Mouse (Mus musculus): Measurements from ENCODE around the gene Clec2g. TPM values are rescaled to one million over a fixed set of nuclear protein-coding genes. Genes with fewer than 3 reads are reported as not detected.
"Not testable (repeated sequence)": the region's sequence is repeated elsewhere in the genome, so short reads cannot be mapped to it uniquely, and the experiment has no call there.

Clec2g gene
- polyA plus RNA-seq, 1 experiment from 2014 or later: not detected

DNA sequence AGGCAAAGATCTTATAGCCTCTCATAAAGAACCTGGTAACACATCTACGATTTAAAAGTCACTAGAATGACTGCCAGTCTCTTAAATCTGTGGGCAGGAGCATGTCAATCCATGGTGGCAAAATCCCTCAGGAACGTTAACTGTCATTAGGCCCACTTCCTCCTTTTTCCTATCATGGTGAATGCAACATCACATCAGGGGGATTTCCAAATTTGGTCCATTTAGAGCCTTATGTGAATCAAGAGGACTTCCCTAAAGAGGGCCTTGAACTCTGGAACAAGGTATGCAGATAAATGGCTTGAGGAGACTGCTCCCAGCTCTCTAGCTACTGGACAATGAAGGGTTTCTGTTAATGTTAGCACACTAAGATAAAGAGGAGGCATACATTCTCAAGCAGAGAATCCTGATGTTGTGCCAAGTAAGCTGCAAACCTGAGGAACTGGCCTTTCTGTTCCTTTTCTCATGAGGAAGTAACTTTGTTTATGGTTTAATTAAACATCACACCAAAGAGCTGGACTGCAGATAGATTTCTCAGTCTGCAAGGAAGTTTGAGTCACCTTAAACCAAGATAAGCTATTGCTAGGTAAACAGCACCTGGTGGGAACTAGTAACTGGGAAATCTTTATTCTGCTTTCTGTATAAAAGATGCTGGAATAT, 20.5 kb upstream of the Clec2g start:
- TF ChIP-seq EP300 (IDR thresholded peaks at IDR 0.05): no peak
- TF ChIP-seq CTCF (IDR thresholded peaks at IDR 0.05): no peak
- DNase-seq (ENCODE audit: low spot score) (peak; percentile 44), ATAC-seq (0 out of 2 replicates have a peak, but pooled peaks have one; percentile 21)
- no peak overlapping the region for H3K4me3 ChIP-seq (ENCODE audit: low read depth, low read length)
- no peak overlapping the region for H3K9ac ChIP-seq (replicated peaks; ENCODE audit: low read depth)
- H3K9me3 ChIP-seq (ENCODE audit: low read length): no peaks in the 10 kb centered on the region
- H3K4me2 ChIP-seq (replicated peaks; ENCODE audit: low read depth, low read length): no peak overlapping the region
- no peaks in the 10 kb centered on the region for H3K36me3 ChIP-seq (ENCODE audit: insufficient read depth, low read length)
- H3K27me3 ChIP-seq (replicated peaks; ENCODE audit: insufficient read depth, low read length): no peaks in the 10 kb centered on the region
- H3K4me1 ChIP-seq (ENCODE audit: insufficient read depth, low read depth, low read length): peaks cover 2% of the 10 kb centered on the region; the same call in 1 of the 2 replicates
- H3K27ac ChIP-seq (ENCODE audit: low read length): no peak overlapping the region
- 58% methylated on average over 2 of the region's 2 CpGs for WGBS

DNA sequence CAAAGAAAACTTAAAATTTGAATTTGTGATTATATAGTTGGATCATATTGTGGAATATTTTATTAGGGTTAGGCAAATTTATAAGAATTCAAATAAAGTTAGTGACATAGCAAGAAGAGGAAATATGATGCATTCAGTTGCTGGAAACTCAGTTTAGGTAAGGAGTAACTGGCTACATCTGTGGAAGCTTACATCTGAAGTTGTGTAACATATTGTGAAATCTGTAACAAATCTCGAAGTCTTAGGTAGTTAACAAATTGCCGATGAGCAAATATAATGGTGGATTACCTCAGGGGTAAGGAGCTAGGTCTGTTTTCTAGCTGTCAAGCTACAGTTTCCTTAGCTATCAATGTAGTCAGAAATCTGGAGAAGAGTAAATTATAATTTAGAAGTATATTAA, 16.9 kb upstream of the Clec2g start:
- DNase-seq (ENCODE audit: low spot score): no peak
- Histone ChIP-seq H3K27ac (ENCODE audit: low read length) (no peak overlapping the region), H3K27me3 (replicated peaks; ENCODE audit: insufficient read depth, low read length) (no peaks in the 10 kb centered on the region), H3K4me2 (replicated peaks; ENCODE audit: low read depth, low read length) (no peak overlapping the region), H3K4me3 (ENCODE audit: low read depth, low read length) (no peak overlapping the region), H3K4me1 (ENCODE audit: insufficient read depth, low read depth, low read length) (peaks cover 2% of the 10 kb centered on the region; the same call in 1 of the 2 replicates), H3K36me3 (ENCODE audit: insufficient read depth, low read length) (no peaks in the 10 kb centered on the region), H3K9me3 (ENCODE audit: low read length) (no peaks in the 10 kb centered on the region), H3K9ac (replicated peaks; ENCODE audit: low read depth) (no peak overlapping the region)
- ATAC-seq: no peak
- TF ChIP-seq CTCF (IDR thresholded peaks at IDR 0.05): no peak
- no peak for TF ChIP-seq EP300 (IDR thresholded peaks at IDR 0.05)
- 77% methylated on average over 2 of the region's 2 CpGs for WGBS

DNA sequence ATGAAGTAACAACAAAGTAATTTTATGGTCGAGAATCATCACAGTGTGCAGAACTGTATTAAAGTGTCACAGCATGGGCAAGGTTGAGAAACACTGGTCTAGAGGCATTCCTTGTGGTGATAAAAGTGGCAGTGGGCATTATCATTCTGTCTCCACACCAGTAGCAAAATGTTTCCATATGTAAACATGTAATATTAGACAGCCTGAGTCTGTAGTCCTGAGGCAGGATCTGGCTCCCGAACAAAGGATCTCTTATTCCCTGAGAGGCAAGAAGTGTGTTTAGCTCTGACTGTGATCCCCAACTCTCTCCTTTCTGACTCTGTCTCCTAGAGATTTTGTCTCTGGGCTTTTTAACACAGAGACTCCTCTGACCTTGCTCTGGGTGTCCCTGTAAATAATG, 1.1 kb upstream of the Clec2g start:
- H3K27ac ChIP-seq (ENCODE audit: low read length): no peak overlapping the region
- no peak for ATAC-seq

DNA sequence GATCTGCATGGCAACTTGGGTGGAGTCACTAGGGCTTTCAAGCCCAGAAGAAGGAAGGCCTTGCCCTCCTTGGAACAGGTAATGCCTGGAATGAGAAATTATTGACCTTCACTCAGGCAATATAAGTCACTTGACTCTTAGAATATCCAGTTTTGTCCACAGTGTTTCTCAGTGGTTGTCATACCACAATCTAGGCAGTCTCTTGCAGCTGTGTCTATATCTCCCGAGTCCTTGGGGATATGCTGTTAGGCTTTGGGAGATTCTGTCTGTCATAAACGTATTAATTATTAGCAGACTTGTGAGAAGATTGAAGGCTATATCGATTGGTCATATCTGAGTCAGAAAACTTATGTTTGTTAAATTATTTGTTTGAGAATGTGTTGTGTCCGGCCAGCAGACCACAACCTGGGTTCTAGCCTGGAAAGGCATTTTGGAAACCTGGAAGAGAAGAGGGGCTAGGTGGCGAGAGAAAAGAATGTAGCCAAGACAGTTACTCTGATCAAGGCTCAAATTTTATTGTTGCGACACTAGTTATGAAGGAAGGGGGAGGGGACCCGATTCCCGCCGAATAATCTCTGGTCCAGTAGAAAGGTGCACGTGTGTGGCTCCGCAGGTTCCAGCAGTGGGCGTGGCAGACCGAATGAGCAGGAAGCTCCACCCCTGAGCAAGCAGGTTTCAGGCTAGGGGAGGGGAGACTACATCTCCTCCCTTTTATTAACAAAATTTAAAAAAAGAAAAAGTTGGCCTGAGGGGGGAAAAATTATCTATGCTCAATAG, 1.9 kb downstream of the Clec2g start:
- ATAC-seq; H3K27me3 ChIP-seq (replicated peaks; ENCODE audit: insufficient read depth, low read length); H3K4me1 ChIP-seq (ENCODE audit: insufficient read depth, low read depth, low read length); H3K36me3 ChIP-seq (ENCODE audit: insufficient read depth, low read length); H3K9ac ChIP-seq (replicated peaks; ENCODE audit: low read depth); H3K4me2 ChIP-seq (replicated peaks; ENCODE audit: low read depth, low read length); H3K4me3 ChIP-seq (ENCODE audit: low read depth, low read length); H3K27ac ChIP-seq (ENCODE audit: low read length); H3K9me3 ChIP-seq (ENCODE audit: low read length); DNase-seq (ENCODE audit: low spot score): not testable (repeated sequence)
- 86% methylated on average over 4 of the region's 13 CpGs for WGBS

More for the DNA sequence above, 1.1 kb upstream of the Clec2g start:
- Histone ChIP-seq H3K4me1 (ENCODE audit: insufficient read depth, low read depth, low read length) (no peaks in the 10 kb centered on the region), H3K36me3 (ENCODE audit: insufficient read depth, low read length) (no peaks in the 10 kb centered on the region), H3K27me3 (replicated peaks; ENCODE audit: insufficient read depth, low read length) (no peaks in the 10 kb centered on the region), H3K9me3 (ENCODE audit: low read length) (no peaks in the 10 kb centered on the region), H3K4me2 (replicated peaks; ENCODE audit: low read depth, low read length) (no peak overlapping the region), H3K4me3 (ENCODE audit: low read depth, low read length) (no peak overlapping the region), H3K9ac (replicated peaks; ENCODE audit: low read depth) (no peak overlapping the region)
- no peak for TF ChIP-seq CTCF (IDR thresholded peaks at IDR 0.05)
- no peak for TF ChIP-seq EP300 (IDR thresholded peaks at IDR 0.05)
- WGBS: 23% methylated on average over 2 of the region's 2 CpGs
- no peak for DNase-seq (ENCODE audit: low spot score)

DNA sequence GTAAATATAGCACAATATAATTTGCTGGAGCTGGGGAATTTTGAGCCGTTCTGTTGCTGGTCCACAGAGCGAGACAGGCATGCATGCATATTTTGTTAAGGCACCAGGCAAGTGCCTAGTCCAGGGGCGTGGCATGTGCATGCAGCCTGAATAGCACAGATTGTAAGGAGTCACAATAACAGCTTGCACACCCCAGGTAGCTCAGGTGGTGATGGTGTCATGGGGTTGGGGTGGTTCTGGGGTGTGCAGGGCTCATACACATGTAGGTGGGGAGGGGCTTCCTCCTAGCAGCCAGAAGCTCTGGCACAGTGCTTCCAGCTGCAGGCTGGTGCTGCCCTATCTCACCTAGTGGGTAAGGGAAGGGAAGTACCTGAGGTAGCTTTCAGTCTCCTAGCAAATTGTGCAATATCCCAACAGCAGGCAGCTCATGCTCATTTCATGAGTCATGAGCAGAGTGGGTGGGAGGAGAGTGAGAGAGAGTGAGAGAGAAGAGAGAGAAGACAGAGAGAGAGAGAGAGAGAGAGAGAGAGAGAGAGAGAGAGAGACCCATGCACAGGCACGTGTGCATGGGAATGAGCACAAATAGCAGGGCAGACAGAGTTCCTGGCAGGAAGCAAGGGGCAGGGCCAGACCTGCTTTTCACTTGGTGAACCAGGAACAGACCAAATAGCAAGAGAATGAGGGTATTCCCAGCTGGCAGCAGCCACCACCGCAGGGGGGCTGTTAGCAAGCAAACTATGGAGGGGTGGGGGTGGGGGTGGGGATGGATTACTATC, 7.7 kb downstream of the Clec2g start:
- no peak for ATAC-seq
- no peaks in the 10 kb centered on the region for H3K9me3 ChIP-seq (ENCODE audit: low read length)
- DNase-seq (ENCODE audit: low spot score): no peak
- no peaks in the 10 kb centered on the region for H3K36me3 ChIP-seq (ENCODE audit: insufficient read depth, low read length)
- H3K27me3 ChIP-seq (replicated peaks; ENCODE audit: insufficient read depth, low read length): no peaks in the 10 kb centered on the region
- H3K4me1 ChIP-seq (ENCODE audit: insufficient read depth, low read depth, low read length): no peaks in the 10 kb centered on the region
- no peak overlapping the region for H3K9ac ChIP-seq (replicated peaks; ENCODE audit: low read depth)
- no peak overlapping the region for H3K27ac ChIP-seq (ENCODE audit: low read length)
- no peak for TF ChIP-seq CTCF (IDR thresholded peaks at IDR 0.05)
- no peak for TF ChIP-seq EP300 (IDR thresholded peaks at IDR 0.05)
- H3K4me3 ChIP-seq (ENCODE audit: low read depth, low read length): no peak overlapping the region
- WGBS: 76% methylated on average over 5 of the region's 5 CpGs
- no peak overlapping the region for H3K4me2 ChIP-seq (replicated peaks; ENCODE audit: low read depth, low read length)

DNA sequence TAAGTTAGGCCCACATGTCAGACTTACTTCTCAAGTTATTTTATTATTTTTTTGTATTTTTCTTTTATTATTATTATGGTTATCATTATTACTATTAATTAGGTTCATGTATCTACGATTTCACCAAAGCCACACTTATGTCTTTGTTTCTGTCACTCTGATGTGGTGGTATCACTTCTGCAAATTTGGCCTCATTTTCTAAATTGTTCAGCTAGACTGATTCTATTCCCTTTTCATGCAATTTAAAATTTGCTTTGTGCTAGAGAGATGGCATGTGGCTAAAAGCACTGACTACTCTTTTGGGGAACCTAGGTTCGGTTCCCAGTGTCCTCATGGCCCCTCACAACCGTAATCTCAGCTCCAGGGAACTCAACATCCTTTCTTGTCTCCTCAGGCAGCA, 11.4 kb downstream of the Clec2g start:
- Histone ChIP-seq H3K4me1 (ENCODE audit: insufficient read depth, low read depth, low read length) (no peaks in the 10 kb centered on the region), H3K36me3 (ENCODE audit: insufficient read depth, low read length) (no peaks in the 10 kb centered on the region), H3K4me3 (ENCODE audit: low read depth, low read length) (no peak overlapping the region), H3K27ac (ENCODE audit: low read length) (no peak overlapping the region), H3K4me2 (replicated peaks; ENCODE audit: low read depth, low read length) (no peak overlapping the region), H3K9me3 (ENCODE audit: low read length) (no peaks in the 10 kb centered on the region), H3K27me3 (replicated peaks; ENCODE audit: insufficient read depth, low read length) (no peaks in the 10 kb centered on the region), H3K9ac (replicated peaks; ENCODE audit: low read depth) (no peak overlapping the region)
- no peak for ATAC-seq
- TF ChIP-seq EP300 (IDR thresholded peaks at IDR 0.05) (no peak), CTCF (IDR thresholded peaks at IDR 0.05) (no peak)
- DNase-seq (ENCODE audit: low spot score): no peak
- WGBS: 82% methylated on average over 3 of the region's 3 CpGs

Measured in lung, postnatal 0 days (tissue).